Mouse (Mus musculus) kidney, adult 10 weeks (tissue): Measurements from ENCODE around the gene Olfr311. TPM values are rescaled to one million over a fixed set of nuclear protein-coding genes. Genes with fewer than 3 reads are reported as not detected.

Experiments used
- polyA plus RNA-seq: library from polyadenylated mRNA; stranded (reverse); fragments of 350-450 nt; fragmentation: Illumina TruSeq; extraction: RNeasy Lipid Tissue Mini Kit (QIAGEN cat#74804); gene quantifications from one replicate; pipeline ENCODE4 v1.2.3, GENCODE M21; 2014; ENCODE audit warnings: low read depth, low replicate concordance

Olfr311 gene
- polyA plus RNA-seq: not detected

GRCm38 (mm10) chr11:58838951-58839350 is at the start of gene Olfr311:
TSS of gene Olfr311 (plus strand) at chr11:58839251.

GRCm38 (mm10) chr11:58801558-58802228 is 37.4 kb upstream of the Olfr311 start, which contains the start of gene Fam183b:
TSS of gene Fam183b (minus strand) at chr11:58801960.

GRCm38 (mm10) chr11:58814700-58815099 is 24.4 kb upstream of the Olfr311 start, which contains the start of gene Olfr313:
TSS of gene Olfr313 (plus strand) at chr11:58815000.

GRCm38 (mm10) chr11:58828937-58829336 is 10.1 kb upstream of the Olfr311 start, which contains the start of gene Olfr312:
TSS of gene Olfr312 (plus strand) at chr11:58829237.

GRCm38 (mm10) chr11:58846919-58847461 is 7.9 kb downstream of the Olfr311 start, which contains the start of gene Gm12258:
TSS of gene Gm12258 (plus strand) at chr11:58847158.

GRCm38 (mm10) chr11:58867039-58867953 is 28.2 kb downstream of the Olfr311 start, which contains the start of gene 2810021J22Rik:
TSS of gene 2810021J22Rik (plus strand) at chr11:58867216.

Other genes starting within 250 kb of the Olfr311 start
- gene Olfr324, start 244.1 kb upstream of the Olfr311 start, polyA plus RNA-seq: not detected
- gene 2210407C18Rik, start 223.2 kb upstream of the Olfr311 start, polyA plus RNA-seq: not detected
- not detected for gene Olfr323, start 208.8 kb upstream of the Olfr311 start, polyA plus RNA-seq
- not detected for gene Trim58, start 198.8 kb upstream of the Olfr311 start, polyA plus RNA-seq
- not detected for gene Olfr322, start 180.5 kb upstream of the Olfr311 start, polyA plus RNA-seq
- not detected for gene Olfr320, start 158.2 kb upstream of the Olfr311 start, polyA plus RNA-seq
- gene Olfr319, start 140.1 kb upstream of the Olfr311 start, polyA plus RNA-seq: not detected
- not detected for gene Olfr318, start 115.2 kb upstream of the Olfr311 start, polyA plus RNA-seq
- gene Olfr317, start 100.0 kb upstream of the Olfr311 start, polyA plus RNA-seq: not detected
- gene Olfr316, start 86.5 kb upstream of the Olfr311 start, polyA plus RNA-seq: not detected
- not detected for gene Olfr315, start 66.1 kb upstream of the Olfr311 start, polyA plus RNA-seq
- gene Olfr314, start 56.3 kb upstream of the Olfr311 start, polyA plus RNA-seq: not detected
- not detected for gene Fam183b, start 37.3 kb upstream of the Olfr311 start, polyA plus RNA-seq
- gene Olfr313, start 24.3 kb upstream of the Olfr311 start, polyA plus RNA-seq: not detected
- not detected for gene Olfr312, start 10.0 kb upstream of the Olfr311 start, polyA plus RNA-seq
- gene Gm12258, start 7.9 kb downstream of the Olfr311 start, polyA plus RNA-seq: 6.3 TPM
- gene 2810021J22Rik, start 28.0 kb downstream of the Olfr311 start, polyA plus RNA-seq: 8.4 TPM
- gene Zfp39, start 65.0 kb downstream of the Olfr311 start, polyA plus RNA-seq: 7.6 TPM
- not detected for gene Btnl10, start 78.7 kb downstream of the Olfr311 start, polyA plus RNA-seq
- gene Rnf187, start 99.7 kb downstream of the Olfr311 start, polyA plus RNA-seq: 14.1 TPM
- gene Hist3h2ba, start 109.7 kb downstream of the Olfr311 start, polyA plus RNA-seq: not detected
- gene Hist3h2a, start 115.4 kb downstream of the Olfr311 start, polyA plus RNA-seq: 23.7 TPM
- not detected for gene Trim17, start 115.4 kb downstream of the Olfr311 start, polyA plus RNA-seq
- gene Trim11, start 138.8 kb downstream of the Olfr311 start, polyA plus RNA-seq: 0.44 TPM